Mouse (Mus musculus) heart, postnatal 0 days (tissue): ENCODE results near the gene Prss35. TPM values are rescaled to one million over a fixed set of nuclear protein-coding genes. Genes with fewer than 3 reads are reported as not detected.

ENCODE experiments used
- ATAC-seq: fragments of 200-750 bp; cut with Nextera tagmentation; 2 replicates; pipeline ENCODE4 v1.8.0; 2017; ENCODE audit warnings: low read depth, moderate number of reproducible peaks, moderate library complexity; ENCODE audit not compliant: insufficient read depth
- DNase-seq: peaks from one replicate; pipeline ENCODE4 v3.0.0-alpha.2; 2016; ENCODE audit warnings: low spot score
- H3K27ac ChIP-seq: fragments of 300-500 bp; sonication (generic); 2 replicates; pipeline ENCODE4 v1.5.1; 2014; ENCODE audit warnings: low read depth, mild to moderate bottlenecking
- H3K27me3 ChIP-seq: fragments of 300-500 bp; sonication (generic); 2 replicates; pipeline ENCODE4 v1.6.1; 2014; ENCODE audit warnings: low read length, mixed read lengths; ENCODE audit not compliant: control insufficient read depth, insufficient read depth
- H3K36me3 ChIP-seq: fragments of 300-500 bp; sonication (generic); replicated peaks from 2 replicates; pipeline ENCODE4 v1.6.1; 2014; ENCODE audit warnings: low read length, mixed read lengths; ENCODE audit not compliant: control insufficient read depth, insufficient read depth
- H3K4me1 ChIP-seq: fragments of 300-500 bp; sonication (generic); 2 replicates; pipeline ENCODE4 v1.6.1; 2014; ENCODE audit warnings: antibody characterized with exemption; ENCODE audit not compliant: control insufficient read depth, insufficient read depth
- H3K4me2 ChIP-seq: fragments of 300-500 bp; sonication (generic); 2 replicates; pipeline ENCODE4 v1.6.1; 2014; ENCODE audit warnings: low read depth, mild to moderate bottlenecking, low read length, moderate library complexity
- H3K4me3 ChIP-seq: fragments of 300-500 bp; sonication (generic); 2 replicates; pipeline ENCODE4 v1.5.1; 2014; ENCODE audit warnings: low read depth, low read length
- H3K9ac ChIP-seq: fragments of 300-500 bp; sonication (generic); replicated peaks from 2 replicates; pipeline ENCODE4 v1.6.1; 2014; ENCODE audit warnings: low read depth, low read length, mixed read lengths
- H3K9me3 ChIP-seq: fragments of 300-500 bp; sonication (generic); replicated peaks from 2 replicates; pipeline ENCODE4 v1.6.1; 2016; ENCODE audit warnings: low read length; ENCODE audit not compliant: control insufficient read depth
- CTCF ChIP-seq: IDR thresholded peaks from 2 replicates; pipeline ENCODE4 v1.5.1; 2016; ENCODE audit warnings: antibody characterized with exemption, control low read depth, low read depth
- EP300 ChIP-seq: IDR thresholded peaks from 2 replicates; pipeline ENCODE4 v1.6.1; 2016; ENCODE audit warnings: antibody characterized with exemption, low read depth
- WGBS: fragments of 180-500 bp; shearing (Covaris S2); extraction: QIAGEN DNeasy Blood & Tissue Kit; methylation state at CpG from one replicate; pipeline ENCODE4 v1.1.7; 2014; 5-methylcytosine and 5-hydroxymethylcytosine counted together
- polyA plus RNA-seq: library from polyadenylated mRNA; unstranded; fragments of >200 nt; fragmentation: Nextera tagmentation; extraction: Ambion mirVana; gene quantifications from 2 replicates; pipeline ENCODE4 v1.2.1, GENCODE M21; 2015
- total RNA-seq: library from RNA; depleted of rRNA; stranded (reverse); fragments of >200 nt; gene quantifications from 2 replicates; pipeline ENCODE4 v1.2.3, GENCODE M21; 2014; ENCODE audit warnings: low replicate concordance; rRNA removed

The Prss35 gene
- total and polyA plus RNA-seq, 2 experiments from 2014 or later: 8.1 to 10.1 TPM

- ATAC-seq (no peak), DNase-seq (no peak)
- no peak for TF ChIP-seq EP300
- no peak for TF ChIP-seq CTCF
- no peak overlapping the region for H3K4me2 ChIP-seq
- 42% methylated on average over 7 of the region's 7 CpGs for WGBS
- no peaks in the 10 kb centered on the region for H3K4me1 ChIP-seq
- no peaks in the 10 kb centered on the region for H3K27me3 ChIP-seq
- H3K36me3 ChIP-seq: peaks cover 14% of the 10 kb centered on the region
- no peak overlapping the region for H3K4me3 ChIP-seq
- H3K9me3 ChIP-seq: no peaks in the 10 kb centered on the region
- H3K27ac ChIP-seq: no peak overlapping the region
- H3K9ac ChIP-seq: no peak overlapping the region
Measured at GRCm38 (mm10) chr9:86798686-86799085, 55.2 kb downstream of the Prss35 start.

GRCm38 (mm10) chr9:86799099-86799498 lies 55.6 kb downstream of the Prss35 start:
- DNase-seq: no peak

GRCm38 (mm10) chr9:86800600-86801163 lies 57.2 kb downstream of the Prss35 start:
- Histone ChIP-seq H3K9me3 (no peaks in the 10 kb centered on the region), H3K4me3 (no peak overlapping the region), H3K27ac (no peak overlapping the region), H3K4me1 (no peaks in the 10 kb centered on the region), H3K9ac (no peak overlapping the region), H3K36me3 (peaks cover 18% of the 10 kb centered on the region), H3K4me2 (no peak overlapping the region), H3K27me3 (no peaks in the 10 kb centered on the region)
- DNase-seq (peak; percentile 53), ATAC-seq (no peak)
- WGBS: 38% methylated on average over 3 of the region's 3 CpGs
- no peak for TF ChIP-seq EP300
- TF ChIP-seq CTCF: peak; percentile 54

More at GRCm38 (mm10) chr9:86799099-86799498, 55.6 kb downstream of the Prss35 start:
- no peak overlapping the region for H3K27ac ChIP-seq
- WGBS: 88% methylated on average over 7 of the region's 7 CpGs
- no peak overlapping the region for H3K4me3 ChIP-seq
- peaks cover 14% of the 10 kb centered on the region for H3K36me3 ChIP-seq
- ATAC-seq: no peak
- no peaks in the 10 kb centered on the region for H3K4me1 ChIP-seq
- H3K27me3 ChIP-seq: no peaks in the 10 kb centered on the region
- no peak overlapping the region for H3K4me2 ChIP-seq
- no peaks in the 10 kb centered on the region for H3K9me3 ChIP-seq
- no peak overlapping the region for H3K9ac ChIP-seq
- TF ChIP-seq EP300 (no peak), CTCF (no peak)

Other genes starting within 250 kb of the Prss35 start
- 6.8 and 17.2 TPM in 2 replicates for gene Pgm3, start 171.8 kb upstream of the Prss35 start, total RNA-seq
- gene Pgm3, start 171.8 kb upstream of the Prss35 start, polyA plus RNA-seq: 11.9 and 12.1 TPM in 2 replicates
- not detected in 2 replicates for gene Rwdd2a, start 171.7 kb upstream of the Prss35 start, total RNA-seq
- 2.2 and 2.5 TPM in 2 replicates for gene Rwdd2a, start 171.7 kb upstream of the Prss35 start, polyA plus RNA-seq
- gene Me1, start 47.7 kb upstream of the Prss35 start, total RNA-seq: 9.2 and 12.2 TPM in 2 replicates
- gene Me1, start 47.7 kb upstream of the Prss35 start, polyA plus RNA-seq: 35.1 and 36.2 TPM in 2 replicates
- 55.3 and 66.3 TPM in 2 replicates for gene Snap91, start 137.0 kb downstream of the Prss35 start, total RNA-seq
- gene Snap91, start 137.0 kb downstream of the Prss35 start, polyA plus RNA-seq: 45.0 and 47.1 TPM in 2 replicates